Mouse (Mus musculus) G1E (cell line): Measurements from ENCODE around the gene Myf6.

Experiments
- CTCF ChIP-seq: IDR thresholded peaks from 2 replicates; pipeline ENCODE4 v1.5.1; 2012; ENCODE audit warnings: low read depth, low read length, inconsistent platforms, mixed read lengths
- GATA1 ChIP-seq: IDR thresholded peaks from 2 replicates; pipeline ENCODE4 v1.6.1; 2012; ENCODE audit warnings: borderline replicate concordance, low read length, inconsistent platforms, mixed read lengths
- TAL1 ChIP-seq: conservative IDR thresholded peaks from 2 replicates; pipeline ENCODE4 v1.6.1; 2012; ENCODE audit warnings: low read depth, low read length, inconsistent platforms, mixed read lengths

GRCm38 (mm10) chr10:107484050-107484449, 10.5 kb downstream of the Myf6 start:
- no peak for TF ChIP-seq CTCF
- no peak for TF ChIP-seq TAL1
- TF ChIP-seq GATA1, result no peak
